9 mouse cellular contexts compared by ENCODE assay signal in the genomic region with DNA sequence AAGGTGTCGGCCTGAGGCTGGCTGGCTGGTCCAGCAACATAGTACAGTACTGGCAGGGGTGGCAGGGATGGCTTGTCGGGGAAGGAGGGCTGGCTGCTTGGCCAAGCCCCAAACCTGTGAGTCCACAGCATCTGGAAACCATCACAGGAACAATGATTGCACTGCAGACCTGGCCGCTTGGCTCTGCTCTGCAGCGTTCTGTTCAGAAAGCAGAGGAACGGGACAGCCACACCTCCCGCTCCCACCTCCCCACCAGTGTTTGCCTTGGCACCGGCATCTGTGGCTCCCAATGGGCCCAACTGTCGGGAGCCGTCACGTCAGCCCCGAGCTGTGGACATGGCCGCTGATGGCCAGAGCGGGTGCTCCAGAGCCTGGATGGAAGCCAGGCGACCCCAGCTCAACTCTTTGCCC. TPM values are rescaled to one million over a fixed set of nuclear protein-coding genes. Genes with fewer than 3 reads are reported as not detected.
DNase-seq lines count a peak whose midpoint lies in the region; ATAC-seq and TF ChIP-seq lines count a peak whose summit lies in the region.
"Had no signal": no experiment of that assay in that cellular context is flagged by ENCODE, and none has a peak within 500 bp of the region (broad histone marks: within the 10 kb centered on the region; RNA-seq: fewer than 3 reads in every experiment).

No protein-coding gene starts in this region.

- 0 out of 2 replicates have a peak, but pooled peaks cover 4% of the 10 kb centered on the region for H3K36me3 ChIP-seq in intestine, embryonic 16.5 days (ENCODE audit: control insufficient read depth, insufficient read depth, low read length)
- peaks cover 15% of the 10 kb centered on the region for H3K36me3 ChIP-seq in myocyte (ENCODE audit: control insufficient read depth, insufficient read depth)

- H3K79me2 ChIP-seq in myocyte (ENCODE audit: control insufficient read depth, insufficient read depth) = peaks cover 29% of the 10 kb centered on the region

- H3K4me1 ChIP-seq in intestine, embryonic 16.5 days (ENCODE audit: control insufficient read depth, insufficient read depth, low read length) = peaks cover 57% of the 10 kb centered on the region

- H3K27me3 ChIP-seq in intestine, embryonic 16.5 days (replicated peaks; ENCODE audit: control insufficient read depth, insufficient read depth, low read length) = no peaks in the 10 kb centered on the region
- H3K27me3 ChIP-seq in myocyte (ENCODE audit: control insufficient read depth, insufficient read depth, insufficient read length) = no peaks in the 10 kb centered on the region

- H3K4me3 ChIP-seq in intestine, embryonic 16.5 days (ENCODE audit: low read length) = no peak overlapping the region
- no peak overlapping the region for H3K4me3 ChIP-seq in myocyte

- no peak overlapping the region for H3K9ac ChIP-seq in intestine, embryonic 16.5 days (ENCODE audit: low read depth, low read length)
- H3K9ac ChIP-seq: liver, embryonic 14.5 days had no signal

- WGBS in intestine, embryonic 16.5 days = 33% methylated on average over 14 of the region's 14 CpGs

- no peak overlapping the region for H3K4me2 ChIP-seq in intestine, embryonic 16.5 days (ENCODE audit: low read depth, low read length)
- H3K4me2 ChIP-seq in myocyte (ENCODE audit: low read depth) = no peak overlapping the region

- H3ac ChIP-seq in myocyte (ENCODE audit: control insufficient read depth, insufficient read length) = no peak overlapping the region

- no peaks in the 10 kb centered on the region for H3K9me3 ChIP-seq in intestine, embryonic 16.5 days (ENCODE audit: control insufficient read depth, low read length)

- no peak for ATAC-seq in cerebellum, adult (ENCODE audit: insufficient number of reproducible peaks, low FRiP score, low TSS enrichment)
- ATAC-seq in intestine, embryonic 16.5 days = peak; percentile 17; the same call in 1 of the 2 replicates

- peak; percentile 31 to 43 for DNase-seq in cerebellum, postnatal 14 days
- DNase-seq in 3T3-L1 (ENCODE audit: low read depth, low spot score) = peak; percentile 84
- DNase-seq in gastrocnemius, postnatal 36 days = peak; percentile 47 to 50
- DNase-seq in natural killer cell, adult 2 months (ENCODE audit: low spot score in 2 of 2) = no peak
- no peak for DNase-seq in cerebellum, postnatal 36 days

- peak overlapping the region; percentile 47; the same call in 1 of the 2 replicates for H3K27ac ChIP-seq in intestine, embryonic 16.5 days (ENCODE audit: low read length)
- H3K27ac ChIP-seq: liver, embryonic 14.5 days had no signal

- no peak for TF ChIP-seq POLR2A in myocyte (IDR thresholded peaks at IDR 0.05; ENCODE audit: insufficient read length, low read depth)

- intact Hi-C loops in gastrocnemius, postnatal 36 days (cut with DNase I) = no loop called here

TF ChIP-seq in myocyte, 11 proteins besides CTCF, POLR2A, EP300 and RAD21:
- TF ChIP-seq MYOD1 (IDR thresholded peaks at IDR 0.05; ENCODE audit: control insufficient read depth in 1 of 3, insufficient read length in 2 of 3, low read depth in 2 of 3) (peak in 2 of 3 experiments; percentile 39 to 61), USF1 (IDR thresholded peaks at IDR 0.05; ENCODE audit: low read depth) (no peak)

RNA-seq across cellular contexts. Expression of gene Zcchc24, which starts 30.2 kb away (rescaled TPM):
- 10 to 100 TPM; 38.4 to 49.4 TPM for total RNA-seq in gastrocnemius, postnatal 36 days (2021)
- 9.1 and 10.0 TPM in 2 replicates for polyA plus RNA-seq in intestine, embryonic 16.5 days (2015; fragmentation: Nextera tagmentation; extraction: Ambion mirVana)
- polyA plus RNA-seq in myocyte (2012; fragmentation: generic; extraction: Trizol) = 86.2 TPM

RNA-seq across cellular contexts. Expression of gene Ppif, which starts 44.6 kb away (rescaled TPM):
- total RNA-seq in gastrocnemius, postnatal 36 days (2021) = 10 to 100 TPM; 31.8 to 36.5 TPM
- 125 and 134 TPM in 2 replicates for polyA plus RNA-seq in intestine, embryonic 16.5 days (2015; fragmentation: Nextera tagmentation; extraction: Ambion mirVana)
- 14.1 TPM for polyA plus RNA-seq in myocyte (2012; fragmentation: generic; extraction: Trizol)

Comparison
In these comparisons a context has a peak if more than half of its experiments do, and no peak if none do; other contexts are left out.
1. DNase-seq: peak in cerebellum, postnatal 14 days (2 of 2), 3T3-L1 (single experiment) and gastrocnemius, postnatal 36 days (2 of 2); none in natural killer cell, adult 2 months (0 of 2) and cerebellum, postnatal 36 days (0 of 2).